ENCODE assay signal across 11 mouse cellular contexts in genomic region chr11:93987625-93988327, GRCm38 (mm10). TPM values are rescaled to one million over a fixed set of nuclear protein-coding genes. Genes with fewer than 3 reads are reported as not detected.
A peak's percentile ranks its signal among the peaks of the same experiment; 100 is the strongest.
DNase-seq lines count a peak whose midpoint lies in the region; ATAC-seq and TF ChIP-seq lines count a peak whose summit lies in the region.
"Had no signal": no experiment of that assay in that cellular context is flagged by ENCODE, and none has a peak within 500 bp of the region (broad histone marks: within the 10 kb centered on the region; RNA-seq: fewer than 3 reads in every experiment).

No protein-coding gene starts in this region.

- no peak for DNase-seq in hindbrain, postnatal 0 days (ENCODE audit: low spot score)
- no peak for DNase-seq in hindbrain, embryonic 11.5 days (ENCODE audit: low spot score)
- DNase-seq in embryonic facial prominence, embryonic 14.5 days (ENCODE audit: low spot score) = no peak
- no peak for DNase-seq in embryo, embryonic 10 days (ENCODE audit: low spot score)
- no peak for DNase-seq in ovary, postnatal 14 days (ENCODE audit: low spot score)

- ATAC-seq in hindbrain, postnatal 0 days = no peak
- ATAC-seq in hindbrain, embryonic 11.5 days (ENCODE audit: low FRiP score) = no peak
- no peak for ATAC-seq in embryonic facial prominence, embryonic 14.5 days (ENCODE audit: low read depth)
- ATAC-seq in intestine, postnatal 0 days = peak; percentile 68
- no peak for ATAC-seq in cerebellum, adult (ENCODE audit: insufficient number of reproducible peaks, low FRiP score, low TSS enrichment)

- H3K9ac ChIP-seq in hindbrain, postnatal 0 days (replicated peaks; ENCODE audit: low read length) = no peak overlapping the region
- no peak overlapping the region for H3K9ac ChIP-seq in hindbrain, embryonic 11.5 days (ENCODE audit: low read depth, low read length)
- H3K9ac ChIP-seq in embryonic facial prominence, embryonic 14.5 days (ENCODE audit: low read depth, low read length) = no peak overlapping the region
- H3K9ac ChIP-seq in intestine, postnatal 0 days (ENCODE audit: low read depth, low read length) = no peak overlapping the region
- H3K9ac ChIP-seq: midbrain, embryonic 12.5 days had no signal

- no peaks in the 10 kb centered on the region for H3K27me3 ChIP-seq in hindbrain, postnatal 0 days (ENCODE audit: insufficient read depth, low read length)
- no peaks in the 10 kb centered on the region for H3K27me3 ChIP-seq in hindbrain, embryonic 11.5 days (ENCODE audit: control insufficient read depth, insufficient read depth, low read length)
- no peaks in the 10 kb centered on the region for H3K27me3 ChIP-seq in embryonic facial prominence, embryonic 14.5 days (replicated peaks; ENCODE audit: control insufficient read depth, insufficient read depth, low read length)
- H3K27me3 ChIP-seq in intestine, postnatal 0 days (replicated peaks; ENCODE audit: control insufficient read depth, insufficient read depth, low read length) = no peaks in the 10 kb centered on the region
- H3K27me3 ChIP-seq in myocyte (ENCODE audit: control insufficient read depth, insufficient read depth, insufficient read length) = no peaks in the 10 kb centered on the region

- no peaks in the 10 kb centered on the region for H3K79me2 ChIP-seq in myocyte (ENCODE audit: control insufficient read depth, insufficient read depth)

- H3K27ac ChIP-seq in hindbrain, postnatal 0 days = peak overlapping the region; percentile 45; the same call in 1 of the 2 replicates
- H3K27ac ChIP-seq in hindbrain, embryonic 11.5 days (ENCODE audit: low read depth, low read length) = no peak overlapping the region
- peak overlapping the region; percentile 72 for H3K27ac ChIP-seq in embryonic facial prominence, embryonic 14.5 days (replicated peaks; ENCODE audit: low read depth, low read length)
- H3K27ac ChIP-seq in intestine, postnatal 0 days (ENCODE audit: low read depth, low read length) = peak overlapping the region; percentile 91
- H3K27ac ChIP-seq: midbrain, embryonic 12.5 days had no signal

- H3ac ChIP-seq in myocyte (ENCODE audit: control insufficient read depth, insufficient read length) = no peak overlapping the region

- WGBS in hindbrain, postnatal 0 days = 65% methylated on average over 8 of the region's 8 CpGs
- WGBS in hindbrain, embryonic 11.5 days = 79% methylated on average over 8 of the region's 8 CpGs
- WGBS in embryonic facial prominence, embryonic 14.5 days = 73% methylated on average over 8 of the region's 8 CpGs
- 46% methylated on average over 8 of the region's 8 CpGs for WGBS in intestine, postnatal 0 days

- no peaks in the 10 kb centered on the region for H3K9me3 ChIP-seq in hindbrain, postnatal 0 days (ENCODE audit: low read length)
- H3K9me3 ChIP-seq in hindbrain, embryonic 11.5 days (ENCODE audit: control insufficient read depth, low read length) = no peaks in the 10 kb centered on the region
- no peaks in the 10 kb centered on the region for H3K9me3 ChIP-seq in embryonic facial prominence, embryonic 14.5 days (ENCODE audit: control insufficient read depth, low read length)
- no peaks in the 10 kb centered on the region for H3K9me3 ChIP-seq in intestine, postnatal 0 days (ENCODE audit: control insufficient read depth)
- H3K9me3 ChIP-seq: G1E; midbrain, embryonic 12.5 days had no signal

- no peak for TF ChIP-seq POLR2A in myocyte (IDR thresholded peaks at IDR 0.05; ENCODE audit: insufficient read length, low read depth)

- TF ChIP-seq CTCF in hindbrain, postnatal 0 days (IDR thresholded peaks at IDR 0.05; ENCODE audit: low read depth) = no peak
- TF ChIP-seq CTCF in intestine, postnatal 0 days (IDR thresholded peaks at IDR 0.05; ENCODE audit: low read depth) = no peak

- no peak overlapping the region for H3K4me2 ChIP-seq in hindbrain, postnatal 0 days (ENCODE audit: low read depth, low read length)
- H3K4me2 ChIP-seq in hindbrain, embryonic 11.5 days (replicated peaks; ENCODE audit: low read depth, low read length) = no peak overlapping the region
- H3K4me2 ChIP-seq in embryonic facial prominence, embryonic 14.5 days (ENCODE audit: low read depth, low read length) = no peak overlapping the region
- H3K4me2 ChIP-seq in intestine, postnatal 0 days (replicated peaks; ENCODE audit: low read depth) = no peak overlapping the region
- H3K4me2 ChIP-seq in myocyte (ENCODE audit: low read depth) = peak overlapping the region; percentile 50
- H3K4me2 ChIP-seq: midbrain, embryonic 12.5 days had no signal

- no peaks in the 10 kb centered on the region for H3K4me1 ChIP-seq in hindbrain, postnatal 0 days (ENCODE audit: insufficient read depth, low read length)
- H3K4me1 ChIP-seq in hindbrain, embryonic 11.5 days (replicated peaks; ENCODE audit: control insufficient read depth, insufficient read depth, low read length) = no peaks in the 10 kb centered on the region
- peaks cover 4% of the 10 kb centered on the region; the same call in 1 of the 2 replicates for H3K4me1 ChIP-seq in embryonic facial prominence, embryonic 14.5 days (ENCODE audit: control insufficient read depth, insufficient read depth, low read length)
- H3K4me1 ChIP-seq in intestine, postnatal 0 days (replicated peaks; ENCODE audit: control insufficient read depth, insufficient read depth, low read length) = 0 out of 2 replicates have a peak, but pooled peaks cover 3% of the 10 kb centered on the region
- H3K4me1 ChIP-seq: midbrain, embryonic 12.5 days had no signal

- H3K4me3 ChIP-seq in hindbrain, postnatal 0 days (ENCODE audit: low read length) = no peak overlapping the region
- H3K4me3 ChIP-seq in hindbrain, embryonic 11.5 days (ENCODE audit: low read depth, low read length) = no peak overlapping the region
- no peak overlapping the region for H3K4me3 ChIP-seq in embryonic facial prominence, embryonic 14.5 days (ENCODE audit: low read depth, low read length)
- H3K4me3 ChIP-seq in intestine, postnatal 0 days (ENCODE audit: low read depth, low read length) = no peak overlapping the region
- H3K4me3 ChIP-seq in myocyte = no peak overlapping the region
- H3K4me3 ChIP-seq: erythroblast, embryonic 14.5 days; midbrain, embryonic 12.5 days had no signal

- no peaks in the 10 kb centered on the region for H3K36me3 ChIP-seq in hindbrain, postnatal 0 days (ENCODE audit: insufficient read depth, low read length)
- no peaks in the 10 kb centered on the region for H3K36me3 ChIP-seq in hindbrain, embryonic 11.5 days (ENCODE audit: control insufficient read depth, insufficient read depth, low read length)
- H3K36me3 ChIP-seq in embryonic facial prominence, embryonic 14.5 days (ENCODE audit: control insufficient read depth, insufficient read depth, low read length) = no peaks in the 10 kb centered on the region
- H3K36me3 ChIP-seq in intestine, postnatal 0 days (ENCODE audit: control insufficient read depth, insufficient read depth) = no peaks in the 10 kb centered on the region
- H3K36me3 ChIP-seq in myocyte (ENCODE audit: control insufficient read depth, insufficient read depth) = no peaks in the 10 kb centered on the region
- H3K36me3 ChIP-seq: G1E; midbrain, embryonic 12.5 days had no signal

TF ChIP-seq in myocyte, 11 proteins besides CTCF, POLR2A, EP300 and RAD21 (continues in another document):
- TF ChIP-seq E2F4 (IDR thresholded peaks at IDR 0.05; ENCODE audit: insufficient read depth) (no peak), TCF3 (IDR thresholded peaks at IDR 0.05; ENCODE audit: insufficient read length, low read depth) (no peak), MYOG (IDR thresholded peaks at IDR 0.05; ENCODE audit: control insufficient read depth in 1 of 3, insufficient read depth in 1 of 3, insufficient read length in 2 of 3, low read depth in 2 of 3) (no peak), USF1 (IDR thresholded peaks at IDR 0.05; ENCODE audit: low read depth) (no peak), TCF12 (IDR thresholded peaks at IDR 0.05; ENCODE audit: insufficient read depth, poor library complexity, severe bottlenecking) (no peak), SRF (IDR thresholded peaks at IDR 0.05; ENCODE audit: control insufficient read depth, insufficient read length, low read depth) (no peak), POLR2AphosphoS2 (IDR thresholded peaks at IDR 0.05; ENCODE audit: insufficient read length, low read depth) (no peak), CEBPB (IDR thresholded peaks at IDR 0.05; ENCODE audit: insufficient read depth, poor library complexity, severe bottlenecking) (no peak)

RNA-seq across cellular contexts. Expression of gene Spag9, which starts 8.1 kb away (rescaled TPM):
- 110 and 114 TPM in 2 replicates for total RNA-seq in hindbrain, postnatal 0 days (2014; rRNA removed)
- polyA plus RNA-seq in hindbrain, postnatal 0 days (2015; fragmentation: Nextera tagmentation; extraction: Ambion mirVana) = 84.8 and 89.1 TPM in 2 replicates
- 107 and 109 TPM in 2 replicates for polyA plus RNA-seq in hindbrain, embryonic 11.5 days (2014; fragmentation: Nextera tagmentation; extraction: Ambion mirVana)
- polyA plus RNA-seq in embryonic facial prominence, embryonic 14.5 days (2014; fragmentation: Nextera tagmentation; extraction: Ambion mirVana) = 69.9 and 71.6 TPM in 2 replicates
- 64.1 and 72.3 TPM in 2 replicates for polyA plus RNA-seq in intestine, postnatal 0 days (2015; fragmentation: Nextera tagmentation; extraction: Ambion mirVana)
- polyA plus RNA-seq in myocyte (2012; fragmentation: generic; extraction: Trizol) = 16.9 TPM

RNA-seq across cellular contexts. Expression of gene Nme1, which starts 19.5 kb away (rescaled TPM):
- total RNA-seq in hindbrain, postnatal 0 days (2014; rRNA removed) = 44.8 and 49.7 TPM in 2 replicates
- 309 and 356 TPM in 2 replicates for polyA plus RNA-seq in hindbrain, postnatal 0 days (2015; fragmentation: Nextera tagmentation; extraction: Ambion mirVana)
- 198 and 206 TPM in 2 replicates for polyA plus RNA-seq in hindbrain, embryonic 11.5 days (2014; fragmentation: Nextera tagmentation; extraction: Ambion mirVana)
- polyA plus RNA-seq in embryonic facial prominence, embryonic 14.5 days (2014; fragmentation: Nextera tagmentation; extraction: Ambion mirVana) = 143 TPM in 2 replicates
- polyA plus RNA-seq in intestine, postnatal 0 days (2015; fragmentation: Nextera tagmentation; extraction: Ambion mirVana) = 132 and 146 TPM in 2 replicates
- 48.7 TPM for polyA plus RNA-seq in myocyte (2012; fragmentation: generic; extraction: Trizol)

RNA-seq across cellular contexts. Expression of gene Gm20390, which starts 19.7 kb away (rescaled TPM):
- total RNA-seq in hindbrain, postnatal 0 days (2014; rRNA removed) = 124 and 128 TPM in 2 replicates
- 402 and 417 TPM in 2 replicates for polyA plus RNA-seq in hindbrain, postnatal 0 days (2015; fragmentation: Nextera tagmentation; extraction: Ambion mirVana)
- polyA plus RNA-seq in hindbrain, embryonic 11.5 days (2014; fragmentation: Nextera tagmentation; extraction: Ambion mirVana) = 393 and 395 TPM in 2 replicates
- polyA plus RNA-seq in embryonic facial prominence, embryonic 14.5 days (2014; fragmentation: Nextera tagmentation; extraction: Ambion mirVana) = 365 and 376 TPM in 2 replicates
- polyA plus RNA-seq in intestine, postnatal 0 days (2015; fragmentation: Nextera tagmentation; extraction: Ambion mirVana) = 228 and 239 TPM in 2 replicates
- polyA plus RNA-seq in myocyte (2012; fragmentation: generic; extraction: Trizol) = 258 TPM

RNA-seq across cellular contexts. Expression of gene Nme2, which starts 31.7 kb away (rescaled TPM):
- total RNA-seq in hindbrain, postnatal 0 days (2014; rRNA removed) = 302 and 328 TPM in 2 replicates
- polyA plus RNA-seq in hindbrain, postnatal 0 days (2015; fragmentation: Nextera tagmentation; extraction: Ambion mirVana) = 138 and 161 TPM in 2 replicates
- 140 and 142 TPM in 2 replicates for polyA plus RNA-seq in hindbrain, embryonic 11.5 days (2014; fragmentation: Nextera tagmentation; extraction: Ambion mirVana)
- 336 and 395 TPM in 2 replicates for polyA plus RNA-seq in embryonic facial prominence, embryonic 14.5 days (2014; fragmentation: Nextera tagmentation; extraction: Ambion mirVana)
- polyA plus RNA-seq in intestine, postnatal 0 days (2015; fragmentation: Nextera tagmentation; extraction: Ambion mirVana) = 370 and 400 TPM in 2 replicates
- 1,152 TPM for polyA plus RNA-seq in myocyte (2012; fragmentation: generic; extraction: Trizol)
